Mouse (Mus musculus): ENCODE data around the gene Atp5mpl. TPM values are rescaled to one million over a fixed set of nuclear protein-coding genes. Genes with fewer than 3 reads are reported as not detected.

Atp5mpl gene
- polyA plus RNA-seq (2012; rRNA removed) = 10.4 and 20.5 TPM in 2 replicates

DNA sequence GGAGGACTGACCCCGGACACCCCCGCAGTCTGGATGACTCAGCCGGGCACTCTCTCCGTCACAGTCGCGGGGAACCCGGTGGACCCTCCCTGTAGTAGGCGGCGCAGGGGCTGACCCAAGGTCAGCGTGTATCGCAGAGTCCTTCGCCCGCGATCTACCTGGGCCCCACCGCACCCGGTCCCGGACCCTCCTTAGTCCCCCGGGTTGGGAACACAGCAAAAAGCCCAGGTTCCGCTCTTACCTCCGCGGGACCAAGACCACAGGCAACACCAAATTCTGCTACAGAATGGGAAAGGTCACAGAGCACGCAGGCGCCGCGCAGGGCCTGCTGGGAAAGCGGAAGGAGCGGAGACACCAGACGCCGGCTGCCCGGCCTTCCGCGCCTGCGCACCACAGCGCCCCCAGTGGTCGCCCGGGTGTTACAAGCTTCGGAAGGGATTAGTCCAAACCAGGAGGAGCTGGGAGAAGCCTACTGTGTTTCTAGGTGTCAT is at the start of gene Atp5mpl:
Gene Atp5mpl, minus strand, starts transcription at position 295 of the 491 bp plus-strand sequence.
- Histone ChIP-seq H3K4me1 (ENCODE audit: control insufficient read depth, insufficient read depth, low read length) (peaks cover 7% of the 10 kb centered on the region), H3K4me3 (replicated peaks; ENCODE audit: extremely low read depth, low read depth, low read length) (peak within 1 kb of the TSS; percentile 96)
- under 1% methylated on average over 37 of the region's 37 CpGs for WGBS
- peak; percentile 96 for DNase-seq
- peak; percentile 65 for TF ChIP-seq CTCF (IDR thresholded peaks at IDR 0.05; ENCODE audit: insufficient read depth, low read length)
- peak; percentile 76; the same call in 1 of the 2 replicates for TF ChIP-seq POLR2A (IDR thresholded peaks at IDR 0.05; ENCODE audit: borderline replicate concordance, extremely low read depth, low read depth, low read length)

DNA sequence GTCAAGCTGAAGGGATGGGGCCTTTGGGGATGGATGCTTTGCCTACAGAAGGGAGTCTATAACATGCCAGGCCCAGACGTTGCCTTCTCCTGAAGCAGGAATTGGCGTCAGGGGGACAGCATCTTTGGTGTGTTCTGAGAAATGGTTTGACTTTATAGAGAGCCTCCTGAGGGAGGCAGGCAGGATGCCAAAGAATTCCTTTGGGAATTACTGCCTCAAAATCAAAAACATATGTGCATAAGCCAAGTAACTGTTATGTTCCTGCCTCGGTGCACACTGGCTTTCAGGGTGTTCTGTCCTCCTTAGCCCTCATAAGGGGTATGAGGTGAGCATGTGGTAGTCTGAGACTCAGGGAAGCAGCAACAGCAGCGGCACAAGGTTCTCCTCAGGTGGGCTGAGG is 49.6 kb upstream of the Atp5mpl start:
- no peak for TF ChIP-seq CTCF (IDR thresholded peaks at IDR 0.05; ENCODE audit: insufficient read depth, low read length)
- TF ChIP-seq POLR2A (IDR thresholded peaks at IDR 0.05; ENCODE audit: borderline replicate concordance, extremely low read depth, low read depth, low read length) = no peak
- WGBS = 62% methylated on average over 4 of the region's 4 CpGs
- no peak overlapping the region for H3K4me3 ChIP-seq (replicated peaks; ENCODE audit: extremely low read depth, low read depth, low read length)
- no peaks in the 10 kb centered on the region for H3K4me1 ChIP-seq (ENCODE audit: control insufficient read depth, insufficient read depth, low read length)
- DNase-seq = no peak

DNA sequence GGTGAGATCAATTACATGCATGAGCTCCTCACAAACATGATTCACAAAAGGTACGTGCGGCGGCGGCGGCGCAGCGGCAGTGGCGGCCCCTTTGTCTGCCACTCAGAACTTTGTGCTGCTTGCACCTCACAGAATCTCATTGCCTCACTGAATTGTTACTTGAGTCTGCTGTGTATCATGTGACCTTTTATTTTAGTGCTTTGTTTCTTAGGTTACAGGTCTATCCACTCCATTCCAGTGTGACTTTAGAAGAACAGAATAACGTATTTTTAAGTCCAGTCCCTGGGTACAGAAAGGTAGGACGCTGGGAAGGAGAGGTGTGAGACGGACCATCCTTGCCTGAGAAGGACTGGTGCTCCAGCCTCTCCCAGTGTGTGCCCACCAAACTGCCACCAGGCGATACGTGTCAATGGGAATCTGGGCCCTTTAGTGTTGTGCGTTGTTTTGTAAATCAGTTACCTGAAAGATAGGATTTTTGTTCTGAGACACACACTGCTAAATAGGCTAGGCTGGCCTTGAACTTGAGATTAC is 46.6 kb upstream of the Atp5mpl start:
- DNase-seq = no peak
- 55% methylated on average over 14 of the region's 14 CpGs for WGBS
- Histone ChIP-seq H3K4me1 (ENCODE audit: control insufficient read depth, insufficient read depth, low read length) (no peaks in the 10 kb centered on the region), H3K4me3 (replicated peaks; ENCODE audit: extremely low read depth, low read depth, low read length) (no peak overlapping the region)
- TF ChIP-seq CTCF (IDR thresholded peaks at IDR 0.05; ENCODE audit: insufficient read depth, low read length) = no peak
- TF ChIP-seq POLR2A (IDR thresholded peaks at IDR 0.05; ENCODE audit: borderline replicate concordance, extremely low read depth, low read depth, low read length) = no peak

DNA sequence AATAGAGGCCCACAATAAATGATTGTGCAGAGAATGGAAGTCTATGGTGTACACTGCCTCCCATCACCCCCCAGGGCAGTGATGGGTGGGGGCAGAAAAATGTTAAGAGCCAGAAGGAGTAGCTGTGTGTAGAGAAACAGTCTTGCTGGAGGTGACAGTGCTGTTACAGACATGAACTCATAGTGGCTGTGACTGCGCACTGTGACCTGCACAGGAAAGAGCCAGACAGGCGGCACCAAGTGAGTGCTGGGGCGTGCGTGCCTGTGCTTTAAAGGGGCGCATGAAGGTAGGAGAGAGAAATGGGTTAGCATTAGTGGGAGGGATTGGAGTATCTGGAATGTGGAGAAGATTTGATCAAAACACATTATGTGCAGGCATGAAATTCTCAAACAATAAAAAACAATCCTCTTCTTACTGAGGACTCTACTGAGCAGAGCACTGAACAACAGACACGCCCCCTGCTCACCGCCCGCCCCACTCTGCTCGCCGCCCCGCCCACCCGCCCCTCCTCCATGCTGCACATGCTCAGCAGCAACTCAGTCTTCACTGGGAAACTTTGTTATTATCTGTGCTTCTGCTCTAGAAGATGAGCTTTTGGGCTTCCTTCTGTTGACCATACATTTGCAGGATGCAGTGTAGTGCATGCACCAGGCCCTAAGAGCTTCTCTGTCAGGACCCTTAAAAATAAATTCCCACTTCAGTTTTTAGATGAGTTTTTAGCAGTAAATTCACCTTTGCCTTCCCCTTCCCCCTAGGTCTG is 45.9 kb upstream of the Atp5mpl start:
- Histone ChIP-seq H3K4me3 (replicated peaks; ENCODE audit: extremely low read depth, low read depth, low read length) (no peak overlapping the region), H3K4me1 (ENCODE audit: control insufficient read depth, insufficient read depth, low read length) (no peaks in the 10 kb centered on the region)
- DNase-seq = no peak
- no peak for TF ChIP-seq POLR2A (IDR thresholded peaks at IDR 0.05; ENCODE audit: borderline replicate concordance, extremely low read depth, low read depth, low read length)
- no peak for TF ChIP-seq CTCF (IDR thresholded peaks at IDR 0.05; ENCODE audit: insufficient read depth, low read length)
- 46% methylated on average over 12 of the region's 12 CpGs for WGBS

DNA sequence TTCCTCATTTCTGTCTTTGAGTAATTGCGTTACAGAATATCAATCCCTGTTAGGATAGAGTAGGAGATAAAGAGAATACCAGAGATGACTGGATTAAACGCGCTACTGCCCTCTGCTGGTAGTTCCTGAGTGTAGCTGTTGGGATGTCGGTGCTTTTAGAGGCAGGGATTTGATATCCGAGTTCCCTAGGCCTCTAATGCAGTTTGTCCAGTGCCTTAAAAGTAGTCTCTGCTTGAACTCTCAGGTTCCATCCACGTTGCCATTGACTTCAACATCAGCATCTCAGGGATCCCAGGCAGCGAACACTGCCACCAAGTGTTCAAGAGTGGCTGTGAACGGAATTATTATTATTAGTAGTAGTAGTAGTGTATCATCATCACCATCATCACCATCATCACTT is 34.4 kb upstream of the Atp5mpl start:
- DNase-seq = peak; percentile 55
- TF ChIP-seq POLR2A (IDR thresholded peaks at IDR 0.05; ENCODE audit: borderline replicate concordance, extremely low read depth, low read depth, low read length) (no peak), CTCF (IDR thresholded peaks at IDR 0.05; ENCODE audit: insufficient read depth, low read length) (peak; percentile 52)
- no peaks in the 10 kb centered on the region for H3K4me1 ChIP-seq (ENCODE audit: control insufficient read depth, insufficient read depth, low read length)
- H3K4me3 ChIP-seq (replicated peaks; ENCODE audit: extremely low read depth, low read depth, low read length) = no peak overlapping the region
- 19% methylated on average over 8 of the region's 8 CpGs for WGBS

DNA sequence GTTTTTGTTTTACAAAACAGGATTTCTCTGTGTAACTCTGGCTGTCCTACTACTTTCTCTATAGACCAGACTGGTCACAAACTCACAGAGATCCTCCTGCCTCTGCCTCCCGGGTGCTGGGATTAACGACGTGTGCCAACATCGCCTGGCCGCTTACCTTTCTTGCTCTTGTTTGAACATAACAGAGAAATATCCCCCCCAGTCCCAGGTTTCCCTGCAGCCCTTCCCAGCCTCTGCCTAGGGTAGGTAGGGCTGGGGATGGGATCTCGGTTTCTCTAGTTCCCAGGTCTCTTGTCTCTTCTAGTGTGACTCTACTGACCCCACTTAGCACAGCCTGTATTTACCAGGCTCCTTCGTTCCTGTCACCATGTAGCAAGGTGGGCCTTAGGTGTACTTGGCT is 33.0 kb upstream of the Atp5mpl start:
- Histone ChIP-seq H3K4me3 (replicated peaks; ENCODE audit: extremely low read depth, low read depth, low read length) (no peak overlapping the region), H3K4me1 (ENCODE audit: control insufficient read depth, insufficient read depth, low read length) (no peaks in the 10 kb centered on the region)
- DNase-seq = no peak
- 87% methylated on average over 7 of the region's 7 CpGs for WGBS
- TF ChIP-seq POLR2A (IDR thresholded peaks at IDR 0.05; ENCODE audit: borderline replicate concordance, extremely low read depth, low read depth, low read length) (no peak), CTCF (IDR thresholded peaks at IDR 0.05; ENCODE audit: insufficient read depth, low read length) (no peak)

DNA sequence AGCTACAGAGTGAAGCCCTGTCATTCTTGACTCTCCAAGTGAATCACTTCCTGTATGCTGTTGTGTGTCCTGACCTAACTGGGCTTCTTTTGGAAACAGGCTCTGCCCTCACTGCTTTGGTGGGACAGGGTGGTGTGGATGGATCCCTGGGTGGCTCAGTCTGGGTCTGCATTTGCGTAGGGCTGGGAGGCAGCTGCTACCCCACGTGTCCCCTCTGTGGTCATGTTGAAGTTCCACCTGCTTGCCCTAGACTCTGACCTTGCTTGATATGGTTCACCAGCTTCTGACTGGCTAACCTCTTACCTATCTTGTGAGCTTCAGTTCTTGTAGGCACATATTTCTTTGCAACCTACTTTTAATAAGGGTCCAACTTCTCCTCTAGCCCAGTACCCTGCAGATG is 28.4 kb upstream of the Atp5mpl start:
- no peaks in the 10 kb centered on the region for H3K4me1 ChIP-seq (ENCODE audit: control insufficient read depth, insufficient read depth, low read length)
- no peak overlapping the region for H3K4me3 ChIP-seq (replicated peaks; ENCODE audit: extremely low read depth, low read depth, low read length)
- WGBS = 85% methylated on average over 2 of the region's 2 CpGs
- TF ChIP-seq POLR2A (IDR thresholded peaks at IDR 0.05; ENCODE audit: borderline replicate concordance, extremely low read depth, low read depth, low read length) = no peak
- DNase-seq = no peak

DNA sequence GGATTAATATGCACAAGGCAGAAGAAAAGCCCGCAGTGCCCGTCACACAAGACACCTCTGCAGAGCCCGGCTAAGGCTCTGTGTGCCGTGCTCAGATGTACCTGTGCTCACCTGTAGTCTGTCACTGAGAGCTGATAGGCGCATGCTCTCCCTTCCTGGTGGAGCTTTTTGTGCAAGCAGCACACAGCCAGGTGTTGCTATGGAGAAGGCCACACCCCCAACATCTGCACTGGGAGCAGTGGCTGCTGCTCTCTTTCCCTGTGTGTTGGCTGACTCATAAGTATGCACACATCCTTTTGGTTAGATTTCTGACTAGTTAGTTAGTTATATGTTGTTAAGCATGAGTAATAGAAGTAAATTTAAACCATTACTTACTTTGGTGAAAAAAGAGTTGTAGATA is 25.8 kb upstream of the Atp5mpl start:
- WGBS = 87% methylated on average over 5 of the region's 5 CpGs
- Histone ChIP-seq H3K4me1 (ENCODE audit: control insufficient read depth, insufficient read depth, low read length) (no peaks in the 10 kb centered on the region), H3K4me3 (replicated peaks; ENCODE audit: extremely low read depth, low read depth, low read length) (no peak overlapping the region)
- DNase-seq = no peak
- TF ChIP-seq POLR2A (IDR thresholded peaks at IDR 0.05; ENCODE audit: borderline replicate concordance, extremely low read depth, low read depth, low read length) = no peak
- TF ChIP-seq CTCF (IDR thresholded peaks at IDR 0.05; ENCODE audit: insufficient read depth, low read length) = no peak

DNA sequence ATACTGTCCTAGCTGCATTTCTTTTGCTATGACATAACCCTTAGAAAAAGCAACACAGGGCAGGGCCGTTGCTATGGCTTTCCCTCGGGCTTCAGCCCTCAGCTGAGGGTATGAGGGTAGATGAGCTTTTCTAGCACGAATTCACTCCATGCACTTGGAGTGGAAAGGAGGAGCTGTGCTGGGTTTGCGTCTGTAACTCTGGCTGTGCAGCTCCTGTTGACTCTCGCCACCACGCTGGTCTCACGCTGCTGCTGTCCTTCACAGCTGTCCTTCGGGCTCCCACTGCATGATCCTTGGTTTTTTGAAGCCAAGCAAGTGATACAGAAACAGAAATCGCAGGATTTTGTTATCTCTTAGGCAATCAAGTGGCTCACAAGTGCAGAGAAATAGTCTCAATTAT is 20.0 kb upstream of the Atp5mpl start:
- WGBS = 39% methylated on average over 9 of the region's 9 CpGs
- Histone ChIP-seq H3K4me1 (ENCODE audit: control insufficient read depth, insufficient read depth, low read length) (no peaks in the 10 kb centered on the region), H3K4me3 (replicated peaks; ENCODE audit: extremely low read depth, low read depth, low read length) (no peak overlapping the region)
- DNase-seq = no peak
- TF ChIP-seq CTCF (IDR thresholded peaks at IDR 0.05; ENCODE audit: insufficient read depth, low read length) (no peak), POLR2A (IDR thresholded peaks at IDR 0.05; ENCODE audit: borderline replicate concordance, extremely low read depth, low read depth, low read length) (no peak)

DNA sequence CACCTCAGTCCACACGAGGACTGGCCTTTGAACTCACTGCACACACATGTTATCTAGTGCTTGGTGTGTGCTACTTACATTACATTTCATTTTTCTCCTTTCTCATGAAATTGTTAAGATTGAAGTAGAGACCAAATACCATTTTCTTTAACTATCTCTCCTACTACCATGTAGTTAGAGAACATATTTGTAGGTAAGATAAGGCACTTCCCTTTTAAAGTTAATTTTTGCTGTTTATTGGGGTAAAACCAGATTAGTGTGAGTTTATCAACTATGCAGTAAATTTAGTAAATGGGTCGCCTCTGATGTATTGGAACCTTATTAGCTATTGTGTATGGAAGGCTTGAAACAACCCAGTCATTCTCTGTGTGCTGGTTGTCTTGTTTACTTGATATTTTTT is 16.4 kb upstream of the Atp5mpl start:
- no peak for DNase-seq
- 62% methylated on average over 2 of the region's 2 CpGs for WGBS
- no peak for TF ChIP-seq CTCF (IDR thresholded peaks at IDR 0.05; ENCODE audit: insufficient read depth, low read length)
- no peak for TF ChIP-seq POLR2A (IDR thresholded peaks at IDR 0.05; ENCODE audit: borderline replicate concordance, extremely low read depth, low read depth, low read length)

More for the DNA sequence above, 16.4 kb upstream of the Atp5mpl start:
- H3K4me1 ChIP-seq (ENCODE audit: control insufficient read depth, insufficient read depth, low read length) = no peaks in the 10 kb centered on the region
- no peak overlapping the region for H3K4me3 ChIP-seq (replicated peaks; ENCODE audit: extremely low read depth, low read depth, low read length)

All from lung, adult 2 months (tissue).